Mouse (Mus musculus) gastrocnemius, postnatal 25 days (tissue): ENCODE results near the gene Rfc3. TPM values are rescaled to one million over a fixed set of nuclear protein-coding genes. Genes with fewer than 3 reads are reported as not detected.
"Not testable (repeated sequence)": the region's sequence is repeated elsewhere in the genome, so short reads cannot be mapped to it uniquely, and the experiment has no call there.

ENCODE experiments used
- DNase-seq: peaks from one replicate; pipeline ENCODE4 v3.0.0; 2022
- long read RNA-seq, 2 experiments: library from polyadenylated mRNA; stranded (forward); transcript quantifications; one replicate each; pipeline ENCODE4 v2.0.0; 2021
- total RNA-seq, 2 experiments: library from RNA; stranded (reverse); gene quantifications; 1 replicate in 1 of 2; 2 replicates in 1 of 2; pipeline ENCODE4 v1.2.3; 2021

Gene Rfc3
- 1 to 10 TPM; 2.2 to 3.2 TPM for total RNA-seq
- long read RNA-seq, experiment 1, partial matches to known transcripts = 0 of 2 reads
- long read RNA-seq, experiment 1, other reads (novel, unspliced or antisense) = 0 of 2 reads
- long read RNA-seq, experiment 2, partial matches to known transcripts = 0 of 5 reads
- long read RNA-seq, experiment 2, other reads (novel, unspliced or antisense) = 1 of 5 reads

GRCm38 (mm10) chr5:151650700-151651410 is at the start of gene Rfc3:
Gene Rfc3 (minus strand): TSS chr5:151651242.
- DNase-seq = peak; percentile 90

- DNase-seq = not testable (repeated sequence)
Observed at GRCm38 (mm10) chr5:151693636-151694035, 42.6 kb upstream of the Rfc3 start.

- DNase-seq = peak; percentile 50
Observed at GRCm38 (mm10) chr5:151686606-151687525, 35.8 kb upstream of the Rfc3 start.

- DNase-seq = no peak
Observed at GRCm38 (mm10) chr5:151662207-151662606, 11.2 kb upstream of the Rfc3 start.

GRCm38 (mm10) chr5:151651411-151651784 is 356 bp upstream of the Rfc3 start:
- DNase-seq = no peak

- no peak for DNase-seq
Observed at GRCm38 (mm10) chr5:151644845-151645244, 6.2 kb downstream of the Rfc3 start.

- DNase-seq = no peak
Observed at GRCm38 (mm10) chr5:151642867-151643266, 8.2 kb downstream of the Rfc3 start.

GRCm38 (mm10) chr5:151642102-151642501 is 8.9 kb downstream of the Rfc3 start:
- no peak for DNase-seq

GRCm38 (mm10) chr5:151605921-151606320 is 45.1 kb downstream of the Rfc3 start, which contains the start of gene Vmn2r18:
Gene Vmn2r18 (minus strand): TSS chr5:151606021.
- DNase-seq = no peak

- DNase-seq = no peak
Observed at GRCm38 (mm10) chr5:151601696-151602095, 49.3 kb downstream of the Rfc3 start.

Other genes with a start within 250 kb of the Rfc3 start
- gene Gm42906, start 223.1 kb downstream of the Rfc3 start, total RNA-seq = 1 to 10 TPM in 1 of 2 experiments, under 1 TPM in 1; 0.91 to 1.9 TPM
- not detected for gene Vmn2r18, start 45.2 kb downstream of the Rfc3 start, total RNA-seq